Mouse (Mus musculus) cerebellum, postnatal 10 days (tissue): ENCODE data around the gene Picalm.

Experiments used
- DNase-seq, 2 experiments: peaks; one replicate each; pipeline ENCODE4 v3.0.0; 2021; ENCODE audit warnings: mixed read lengths in 2 of 2

Picalm gene

GRCm38 (mm10) chr7:90218122-90218521 lies 88.1 kb downstream of the Picalm start:
- peak in 1 of 2 experiments; percentile 15 for DNase-seq

GRCm38 (mm10) chr7:90221487-90221886 lies 91.5 kb downstream of the Picalm start:
- DNase-seq, result no peak

- DNase-seq, result peak; percentile 12 to 21
These were observed 98.1 kb downstream of the Picalm start for GRCm38 (mm10) chr7:90228075-90228474.

GRCm38 (mm10) chr7:90228884-90229283 lies 98.9 kb downstream of the Picalm start:
- DNase-seq, result peak; percentile 22 to 39

- DNase-seq, result no peak
These were observed 101.4 kb downstream of the Picalm start for GRCm38 (mm10) chr7:90231431-90231830.

- DNase-seq, result no peak
These were observed 103.9 kb downstream of the Picalm start for GRCm38 (mm10) chr7:90233921-90234320.

GRCm38 (mm10) chr7:90236289-90236905 lies 106.4 kb downstream of the Picalm start:
- DNase-seq, result no peak

- no peak for DNase-seq
These were observed 113.1 kb downstream of the Picalm start for GRCm38 (mm10) chr7:90243151-90243550.

GRCm38 (mm10) chr7:90243643-90244042 lies 113.6 kb downstream of the Picalm start:
- no peak for DNase-seq

GRCm38 (mm10) chr7:90252946-90253345 lies 122.9 kb downstream of the Picalm start:
- DNase-seq, result peak; percentile 12 to 16

- no peak for DNase-seq
These were observed 128.7 kb downstream of the Picalm start for GRCm38 (mm10) chr7:90258701-90259100.

GRCm38 (mm10) chr7:90259899-90260298 lies 129.9 kb downstream of the Picalm start:
- no peak for DNase-seq

- DNase-seq, result no peak
These were observed 132.0 kb downstream of the Picalm start for GRCm38 (mm10) chr7:90261902-90262599.
